8 mouse cellular contexts compared by ENCODE assay signal in the genomic region with DNA sequence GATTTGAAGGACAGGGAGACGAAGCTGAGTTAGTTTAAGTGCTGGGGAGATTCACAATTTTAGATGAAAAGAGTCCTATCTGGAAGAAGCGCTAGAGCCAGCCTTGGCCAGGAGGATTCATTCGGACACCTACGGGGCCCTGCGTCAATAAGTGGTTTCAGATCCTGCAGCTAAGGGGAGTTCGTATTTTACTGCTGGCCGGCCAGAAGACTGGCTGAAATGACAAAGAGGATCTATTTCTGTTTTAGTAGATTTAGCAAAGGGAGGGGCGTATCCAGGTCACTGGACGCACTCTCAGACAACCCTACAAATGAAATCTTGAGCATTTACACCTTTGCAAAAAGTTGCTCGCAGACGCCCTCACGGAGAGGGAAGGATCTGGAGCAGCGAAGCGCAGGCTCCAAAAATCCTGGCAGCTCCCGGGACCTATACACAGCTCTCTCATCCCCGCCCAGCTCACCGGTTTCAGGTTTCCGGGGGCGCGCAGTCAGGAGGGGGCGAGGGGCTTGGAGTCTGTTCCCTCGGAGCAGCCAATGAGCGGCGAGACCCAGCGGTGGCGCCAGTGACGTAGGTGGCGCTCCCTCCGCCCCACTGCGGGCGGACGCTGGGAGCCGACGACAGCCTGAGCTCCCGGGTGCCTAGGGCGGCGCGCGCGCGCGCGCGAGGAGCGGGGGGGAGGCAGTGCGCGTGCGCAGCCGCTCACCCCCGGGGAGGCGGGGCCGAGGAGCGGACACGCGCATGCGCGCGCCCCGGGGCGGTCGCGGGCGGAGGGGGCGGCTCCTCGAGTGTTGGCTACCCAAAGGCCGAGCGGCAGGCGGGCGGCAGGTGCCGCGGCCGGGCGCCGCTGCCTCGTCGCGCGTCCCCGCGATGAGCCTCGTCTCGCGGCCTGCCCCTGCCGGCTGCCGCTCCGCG. TPM values are rescaled to one million over a fixed set of nuclear protein-coding genes. Genes with fewer than 3 reads are reported as not detected.
DNase-seq lines count a peak whose midpoint lies in the region; ATAC-seq lines count a peak whose summit lies in the region.

A gene (plus strand): TSS at position 809 of the 912 bp plus-strand sequence.

- DNase-seq in adrenal gland, adult (ENCODE audit: inconsistent age in 2 of 2, low spot score in 1 of 2): peak; percentile 99
- DNase-seq in embryo, embryonic 10.5 days (ENCODE audit: low spot score): peak; percentile 98
- DNase-seq in gastrocnemius, postnatal 14 days: peak; percentile 97
- DNase-seq in left cerebral cortex, postnatal 10 days (ENCODE audit: extremely low spot score in 1 of 2, low spot score in 2 of 2): peak; percentile 96 to 98
- DNase-seq in right cerebral cortex, postnatal 25 days: peak; percentile 99
- DNase-seq in urinary bladder, postnatal 4 days (ENCODE audit: low spot score in 2 of 2): peak; percentile 96 to 98

- ATAC-seq in inflammation-experienced regulatory T-cells, adult 6 months: peak; percentile 93
- peak; percentile 95 for ATAC-seq in megakaryocyte-erythroid progenitor cell, adult 5-6 weeks (replicated peaks; ENCODE audit: low FRiP score, low TSS enrichment, poor library complexity, severe bottlenecking)

- intact Hi-C loops in gastrocnemius, postnatal 14 days (cut with DNase I; ENCODE audit: low total_unique reads): no loop called here
- intact Hi-C loops in left cerebral cortex, postnatal 10 days (cut with DNase I): no loop called here

RNA-seq across cellular contexts. Expression of the gene that starts here (rescaled TPM):
- total RNA-seq in gastrocnemius, postnatal 14 days (2021): 10 to 100 TPM; 16.7 to 17.1 TPM
- 10 to 100 TPM in 2 of 3 experiments, 1 to 10 TPM in 1; 8.4 to 13.6 (median 11.5) TPM for polyA plus RNA-seq in inflammation-experienced regulatory T-cells, adult 6 months (2017; shearing (Covaris generic))
- total RNA-seq in left cerebral cortex, postnatal 10 days (2021): 10 to 100 TPM; 83.5 to 85.9 TPM
- total RNA-seq in megakaryocyte-erythroid progenitor cell, adult 5-6 weeks (2014; fragmentation: Nextera tagmentation): 10.9 and 16.2 TPM in 2 replicates
- 10.0 and 10.3 TPM in 2 replicates for total RNA-seq in megakaryocyte-erythroid progenitor cell, adult 5-6 weeks (2017)

Comparison
In these comparisons a context has a peak if more than half of its experiments do, and no peak if none do; other contexts are left out.
1. Peak in every context shown above with its lines: DNase-seq and ATAC-seq.
2. RNA of the gene that starts here (total RNA-seq): 83.5 to 85.9 TPM in left cerebral cortex, postnatal 10 days; 16.7 to 17.1 TPM in gastrocnemius, postnatal 14 days and 10.0 to 16.2 TPM in megakaryocyte-erythroid progenitor cell, adult 5-6 weeks; every median in the first group is over 4 times any median in the second.